Mouse (Mus musculus) kidney, adult 9 months (tissue): ENCODE measurements around the gene Rnf182.
A peak's percentile ranks its signal among the peaks of the same experiment; 100 is the strongest.

Experiments used
- DNase-seq: peaks from one replicate; pipeline ENCODE4 v3.0.0; 2022

Gene Rnf182

DNA sequence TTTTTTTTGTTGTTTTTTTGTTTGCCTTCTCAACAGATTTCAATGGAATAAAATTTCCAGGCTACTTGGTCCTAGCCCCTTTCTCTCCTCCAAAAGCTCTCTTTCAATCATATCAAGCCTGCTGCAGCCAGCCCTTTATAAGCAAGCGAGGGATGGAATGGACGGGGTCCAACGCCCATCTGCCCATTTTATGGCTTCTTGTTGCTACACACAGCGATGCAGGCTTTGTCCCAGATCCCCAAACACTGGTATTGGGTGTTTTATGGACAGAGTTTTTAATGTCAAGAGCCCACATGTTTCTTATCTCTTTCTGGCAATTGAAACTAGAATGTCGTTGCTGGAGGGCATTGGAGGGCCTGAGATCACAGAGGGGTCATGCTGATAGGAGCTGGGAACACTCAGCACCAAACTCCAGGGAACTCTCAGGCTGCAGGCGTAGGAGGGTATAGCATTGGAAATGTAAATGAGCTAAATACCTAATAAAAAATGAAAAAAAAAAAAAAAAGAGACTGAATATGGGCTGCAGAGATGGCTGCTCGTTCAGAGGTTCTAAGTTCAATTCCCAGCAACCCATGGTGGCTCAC, 89.1 kb downstream of the Rnf182 start:
- peak; percentile 24 for DNase-seq

GRCm38 (mm10) chr13:43706387-43706786, 90.9 kb downstream of the Rnf182 start:
- no peak for DNase-seq

GRCm38 (mm10) chr13:43709529-43709928, 94.0 kb downstream of the Rnf182 start:
- DNase-seq, result no peak

DNA sequence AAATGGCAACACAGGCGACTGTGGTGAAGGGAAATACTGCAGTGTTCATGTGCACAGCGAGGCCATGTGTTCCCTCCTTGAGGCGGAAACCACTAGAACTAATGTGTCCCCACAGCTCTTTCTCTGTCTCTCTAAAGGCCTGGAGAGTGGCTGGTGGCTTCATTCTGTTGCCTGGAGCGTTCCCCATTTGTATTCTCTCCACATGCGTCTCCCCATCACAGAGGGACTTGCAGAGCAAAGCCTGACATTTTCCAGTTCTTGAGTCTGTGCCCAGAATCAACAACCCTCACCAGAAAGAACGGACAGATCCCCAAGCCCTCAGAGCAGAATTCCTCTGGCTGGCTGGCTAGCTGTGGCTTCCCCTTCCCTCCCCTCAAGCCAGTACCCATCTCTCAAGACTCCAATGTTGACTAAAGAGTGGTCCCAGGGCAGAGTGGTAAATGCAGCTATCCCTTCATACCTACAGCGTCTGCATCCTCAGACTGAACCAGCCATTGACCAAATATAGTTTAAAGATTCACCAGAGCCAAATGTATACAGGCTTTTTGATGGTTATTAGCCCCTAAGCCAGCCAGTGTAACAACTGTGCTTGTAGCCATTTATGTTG, 96.3 kb downstream of the Rnf182 start:
- no peak for DNase-seq

DNA sequence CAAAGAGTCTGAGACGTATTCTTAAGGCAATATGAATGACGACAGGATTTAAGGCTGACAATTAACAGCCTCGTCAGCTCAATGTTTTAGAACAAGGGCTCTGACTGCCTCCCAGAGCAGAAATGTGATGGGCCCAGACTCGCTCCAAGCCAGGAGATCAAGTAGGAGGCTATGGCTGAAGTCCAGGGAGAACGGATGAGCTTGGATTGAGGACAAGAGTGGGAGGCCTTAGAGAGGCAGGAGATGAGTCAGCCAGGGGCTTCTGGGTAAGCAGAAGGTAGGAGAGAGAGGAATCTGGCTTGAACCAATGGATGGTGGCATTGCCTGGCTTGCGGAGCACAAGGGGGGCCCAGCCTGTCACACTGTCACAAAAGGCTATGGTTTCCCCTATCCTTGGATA, 99.2 kb downstream of the Rnf182 start:
- no peak for DNase-seq

- no peak for DNase-seq
These were observed 100.0 kb downstream of the Rnf182 start for GRCm38 (mm10) chr13:43715466-43715865.

- no peak for DNase-seq
These were observed 101.1 kb downstream of the Rnf182 start for GRCm38 (mm10) chr13:43716514-43717036.

DNA sequence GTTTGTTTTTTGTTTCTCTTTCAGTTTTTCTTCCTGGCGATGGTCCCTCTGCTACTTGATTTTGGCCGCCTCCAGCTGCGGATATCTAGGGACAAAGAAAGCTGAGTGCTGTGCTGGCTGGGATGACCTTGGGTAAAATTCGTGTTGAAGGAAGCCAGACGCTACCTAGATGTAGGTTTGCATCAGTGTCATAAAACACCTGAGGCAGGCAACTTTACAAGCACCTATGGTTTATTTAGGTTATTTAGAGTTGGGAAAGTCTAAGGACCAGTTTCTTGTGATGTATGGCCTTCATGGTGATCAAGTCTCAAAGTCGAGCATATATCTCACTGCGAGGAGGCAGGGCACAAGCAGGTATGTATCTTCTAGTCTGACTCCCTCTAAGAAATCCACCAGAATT, 102.7 kb downstream of the Rnf182 start:
- DNase-seq, result no peak

GRCm38 (mm10) chr13:43720496-43720895, 105.0 kb downstream of the Rnf182 start:
- DNase-seq, result no peak
